Mouse (Mus musculus) bone marrow macrophage, adult 2 months (primary cell): ENCODE measurements around the gene Pmp22. TPM values are rescaled to one million over a fixed set of nuclear protein-coding genes. Genes with fewer than 3 reads are reported as not detected.

ENCODE experiments used
- H3K27ac ChIP-seq: 2 replicates; pipeline ENCODE4 v1.5.1; 2012; ENCODE audit warnings: low read depth, low read length; ENCODE audit not compliant: insufficient read depth
- H3K4me1 ChIP-seq: 2 replicates; pipeline ENCODE4 v1.6.1; 2012; ENCODE audit warnings: low read length; ENCODE audit not compliant: control insufficient read depth, insufficient read depth
- H3K4me3 ChIP-seq: 2 replicates; pipeline ENCODE4 v1.5.1; 2012; ENCODE audit warnings: mild to moderate bottlenecking, low read length, moderate library complexity; ENCODE audit not compliant: insufficient read depth
- CTCF ChIP-seq: IDR thresholded peaks from 2 replicates; pipeline ENCODE4 v1.5.1; 2012; ENCODE audit warnings: low read depth, mild to moderate bottlenecking, low read length, moderate library complexity
- POLR2A ChIP-seq: IDR thresholded peaks from 2 replicates; pipeline ENCODE4 v1.6.1; 2012; ENCODE audit warnings: mild to moderate bottlenecking, low read depth, low read length, borderline replicate concordance
- polyA plus RNA-seq: library from polyadenylated mRNA; stranded (reverse); fragments of >200 nt; gene quantifications from 2 replicates; pipeline ENCODE4 v1.2.4, GENCODE M21; 2012; ENCODE audit not compliant: missing spikeins, insufficient read depth, insufficient read length

Pmp22 gene
- polyA plus RNA-seq, 1 experiment = 347 TPM

GRCm38 (mm10) chr11:63104026-63104425, 24.8 kb upstream of the Pmp22 start:
- no peak overlapping the region for H3K4me3 ChIP-seq
- H3K4me1 ChIP-seq = peaks cover 4% of the 10 kb centered on the region; the same call in 1 of the 2 replicates
- H3K27ac ChIP-seq = no peak overlapping the region
- no peak for TF ChIP-seq POLR2A
- TF ChIP-seq CTCF = no peak

GRCm38 (mm10) chr11:63109230-63109775, 19.5 kb upstream of the Pmp22 start:
- Histone ChIP-seq H3K27ac (no peak overlapping the region), H3K4me1 (peaks cover 18% of the 10 kb centered on the region), H3K4me3 (no peak overlapping the region)
- no peak for TF ChIP-seq POLR2A
- TF ChIP-seq CTCF = no peak

GRCm38 (mm10) chr11:63110329-63110728, 18.5 kb upstream of the Pmp22 start:
- no peak overlapping the region for H3K4me3 ChIP-seq
- H3K27ac ChIP-seq = no peak overlapping the region
- no peak for TF ChIP-seq POLR2A
- no peak for TF ChIP-seq CTCF
- peaks cover 28% of the 10 kb centered on the region for H3K4me1 ChIP-seq

GRCm38 (mm10) chr11:63114807-63115641, 13.8 kb upstream of the Pmp22 start:
- no peak overlapping the region for H3K4me3 ChIP-seq
- TF ChIP-seq CTCF (no peak), POLR2A (no peak)
- H3K27ac ChIP-seq = no peak overlapping the region
- H3K4me1 ChIP-seq = peaks cover 26% of the 10 kb centered on the region

GRCm38 (mm10) chr11:63116652-63117051, 12.1 kb upstream of the Pmp22 start:
- H3K4me1 ChIP-seq = peaks cover 29% of the 10 kb centered on the region
- H3K27ac ChIP-seq = no peak overlapping the region
- TF ChIP-seq CTCF (no peak), POLR2A (no peak)
- no peak overlapping the region for H3K4me3 ChIP-seq

- Histone ChIP-seq H3K27ac (no peak overlapping the region), H3K4me3 (no peak overlapping the region), H3K4me1 (peaks cover 34% of the 10 kb centered on the region)
- TF ChIP-seq CTCF (no peak), POLR2A (no peak)
Observed at GRCm38 (mm10) chr11:63117266-63117665, 11.5 kb upstream of the Pmp22 start.

GRCm38 (mm10) chr11:63119791-63120190, 9.0 kb upstream of the Pmp22 start:
- no peak overlapping the region for H3K4me3 ChIP-seq
- peaks cover 16% of the 10 kb centered on the region for H3K4me1 ChIP-seq
- no peak overlapping the region for H3K27ac ChIP-seq
- TF ChIP-seq POLR2A (no peak), CTCF (no peak)

GRCm38 (mm10) chr11:63122249-63122648, 6.5 kb upstream of the Pmp22 start:
- TF ChIP-seq CTCF (no peak), POLR2A (no peak)
- peaks cover 8% of the 10 kb centered on the region; the same call in 1 of the 2 replicates for H3K4me1 ChIP-seq
- no peak overlapping the region for H3K4me3 ChIP-seq
- H3K27ac ChIP-seq = peak overlapping the region; percentile 8; the same call in 1 of the 2 replicates

- peaks cover 8% of the 10 kb centered on the region; the same call in 1 of the 2 replicates for H3K4me1 ChIP-seq
- no peak for TF ChIP-seq POLR2A
- no peak for TF ChIP-seq CTCF
- no peak overlapping the region for H3K27ac ChIP-seq
- H3K4me3 ChIP-seq = no peak overlapping the region
Observed at GRCm38 (mm10) chr11:63122776-63123350, 5.9 kb upstream of the Pmp22 start.

GRCm38 (mm10) chr11:63124316-63124715, 4.5 kb upstream of the Pmp22 start:
- TF ChIP-seq POLR2A (no peak), CTCF (no peak)
- Histone ChIP-seq H3K4me3 (no peak overlapping the region), H3K27ac (no peak overlapping the region)

More at GRCm38 (mm10) chr11:63124316-63124715, 4.5 kb upstream of the Pmp22 start:
- peaks cover 13% of the 10 kb centered on the region for H3K4me1 ChIP-seq
